Mouse (Mus musculus): ENCODE measurements around the gene Gatb. TPM values are rescaled to one million over a fixed set of nuclear protein-coding genes. Genes with fewer than 3 reads are reported as not detected.

Gatb gene
- polyA plus RNA-seq, 1 experiment from 2014 or later = 20.6 TPM

DNA sequence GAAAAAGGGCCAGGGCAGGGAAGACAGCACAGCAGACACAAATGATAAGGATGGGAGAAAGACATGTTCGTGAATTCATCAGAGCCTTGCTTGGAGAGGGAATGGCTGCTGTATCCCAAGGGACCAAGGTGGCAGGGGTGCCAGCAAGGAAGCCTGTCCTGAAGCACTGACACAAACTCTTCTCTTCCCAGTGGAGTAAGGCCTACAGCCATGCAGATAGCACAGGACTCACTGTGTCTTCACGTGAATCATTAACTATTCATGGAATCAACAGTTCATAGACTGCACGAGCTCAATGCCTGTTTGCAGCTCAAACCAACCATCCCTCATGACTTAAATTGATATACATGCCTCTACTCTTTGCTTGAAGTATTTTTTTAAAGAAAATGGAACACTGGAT, 104.0 kb downstream of the Gatb start:
- no peak for DNase-seq (ENCODE audit: low spot score)
- Histone ChIP-seq H3K27ac (replicated peaks; ENCODE audit: low read depth, low read length) (no peak overlapping the region), H3K9me3 (ENCODE audit: control insufficient read depth, low read length) (no peaks in the 10 kb centered on the region), H3K4me3 (ENCODE audit: low read depth, low read length) (no peak overlapping the region), H3K36me3 (ENCODE audit: control insufficient read depth, insufficient read depth, low read length) (no peaks in the 10 kb centered on the region), H3K4me1 (ENCODE audit: control insufficient read depth, insufficient read depth, low read length) (no peaks in the 10 kb centered on the region), H3K27me3 (replicated peaks; ENCODE audit: control insufficient read depth, insufficient read depth, low read length) (no peaks in the 10 kb centered on the region), H3K9ac (ENCODE audit: low read depth, low read length) (no peak overlapping the region), H3K4me2 (ENCODE audit: low read depth, low read length) (no peak overlapping the region)
- WGBS = 74% methylated on average over 3 of the region's 3 CpGs
- ATAC-seq (ENCODE audit: low read depth) = no peak

DNA sequence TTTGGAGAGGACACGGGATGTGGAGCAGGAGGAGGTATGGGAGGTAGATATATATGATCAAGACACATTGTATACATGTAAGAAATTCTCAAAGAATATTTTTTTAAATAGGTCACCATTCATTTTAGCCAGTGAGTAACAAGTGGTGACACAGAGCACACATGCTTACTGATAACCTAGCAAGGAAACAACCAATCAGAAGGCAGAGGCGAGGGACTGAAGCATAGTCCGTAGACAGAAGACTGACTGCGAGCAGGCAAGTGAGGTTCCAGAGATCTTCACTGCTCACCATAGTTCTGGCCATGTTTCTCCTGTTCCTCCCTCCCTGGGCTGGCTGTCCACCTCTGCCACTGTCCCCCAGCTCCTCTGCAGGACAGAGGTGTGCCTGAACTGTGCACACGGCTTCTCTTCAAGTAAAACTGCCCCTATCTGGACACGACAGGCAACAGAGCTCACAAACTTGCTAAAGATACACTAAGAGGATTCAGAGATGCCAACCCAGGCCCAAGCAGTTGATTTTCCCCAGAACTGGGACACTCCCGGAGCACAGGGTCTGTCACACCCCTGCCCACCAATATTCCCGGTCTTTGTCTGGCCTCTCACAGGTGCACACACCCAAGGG, 105.5 kb downstream of the Gatb start:
- H3K4me2 ChIP-seq (ENCODE audit: low read depth, low read length) = no peak overlapping the region
- 85% methylated on average over 8 of the region's 8 CpGs for WGBS
- no peak overlapping the region for H3K27ac ChIP-seq (replicated peaks; ENCODE audit: low read depth, low read length)
- no peak overlapping the region for H3K9ac ChIP-seq (ENCODE audit: low read depth, low read length)
- no peaks in the 10 kb centered on the region for H3K27me3 ChIP-seq (replicated peaks; ENCODE audit: control insufficient read depth, insufficient read depth, low read length)
- no peaks in the 10 kb centered on the region for H3K4me1 ChIP-seq (ENCODE audit: control insufficient read depth, insufficient read depth, low read length)
- H3K9me3 ChIP-seq (ENCODE audit: control insufficient read depth, low read length) = no peaks in the 10 kb centered on the region
- no peaks in the 10 kb centered on the region for H3K36me3 ChIP-seq (ENCODE audit: control insufficient read depth, insufficient read depth, low read length)
- no peak for DNase-seq (ENCODE audit: low spot score)
- ATAC-seq (ENCODE audit: low read depth) = no peak
- no peak overlapping the region for H3K4me3 ChIP-seq (ENCODE audit: low read depth, low read length)

DNA sequence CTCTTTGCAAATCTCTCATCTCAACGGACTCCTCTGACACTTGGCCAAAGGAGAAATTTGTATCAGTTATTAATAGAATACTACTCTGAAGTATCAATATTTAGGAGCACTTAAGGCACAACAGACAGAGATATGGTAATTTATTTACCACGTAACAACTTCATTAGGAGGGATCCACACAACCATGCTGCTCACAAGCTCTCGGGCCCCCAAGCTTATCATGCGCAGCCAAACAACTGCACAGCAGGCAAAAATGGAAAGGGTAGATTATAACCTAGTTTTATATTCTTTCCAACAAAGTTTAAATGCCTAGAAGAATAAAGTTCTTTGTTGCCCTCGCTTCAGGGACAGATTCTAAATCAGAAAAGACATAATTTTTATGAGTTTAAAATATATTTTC, 106.0 kb downstream of the Gatb start:
- Histone ChIP-seq H3K9me3 (ENCODE audit: control insufficient read depth, low read length) (no peaks in the 10 kb centered on the region), H3K9ac (ENCODE audit: low read depth, low read length) (no peak overlapping the region), H3K27ac (replicated peaks; ENCODE audit: low read depth, low read length) (no peak overlapping the region), H3K36me3 (ENCODE audit: control insufficient read depth, insufficient read depth, low read length) (no peaks in the 10 kb centered on the region), H3K27me3 (replicated peaks; ENCODE audit: control insufficient read depth, insufficient read depth, low read length) (no peaks in the 10 kb centered on the region), H3K4me1 (ENCODE audit: control insufficient read depth, insufficient read depth, low read length) (no peaks in the 10 kb centered on the region), H3K4me3 (ENCODE audit: low read depth, low read length) (no peak overlapping the region), H3K4me2 (ENCODE audit: low read depth, low read length) (no peak overlapping the region)
- WGBS = 89% methylated on average over 5 of the region's 5 CpGs
- DNase-seq (ENCODE audit: low spot score) (no peak), ATAC-seq (ENCODE audit: low read depth) (no peak)

DNA sequence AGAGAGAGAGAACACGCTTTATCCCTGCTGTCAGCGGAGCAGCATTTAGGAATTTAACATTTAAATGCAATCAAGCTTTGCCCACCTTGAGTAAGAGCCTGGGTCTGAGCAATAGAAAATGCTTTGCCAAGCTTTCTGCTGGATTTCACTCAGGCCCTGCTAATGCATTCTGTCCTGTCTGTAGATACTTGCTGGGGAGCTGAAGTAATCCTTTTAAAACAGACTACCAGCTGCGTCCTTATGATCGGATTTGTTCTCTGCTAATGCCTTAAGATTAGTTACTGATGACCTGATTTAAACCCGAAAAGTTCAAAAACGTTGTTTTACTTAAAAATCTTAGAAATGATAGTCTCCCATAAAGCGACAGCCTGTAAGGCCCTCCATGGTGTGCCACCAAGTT, 107.2 kb downstream of the Gatb start:
- no peak overlapping the region for H3K4me2 ChIP-seq (ENCODE audit: low read depth, low read length)
- no peak overlapping the region for H3K27ac ChIP-seq (replicated peaks; ENCODE audit: low read depth, low read length)
- 73% methylated on average over 7 of the region's 7 CpGs for WGBS
- no peaks in the 10 kb centered on the region for H3K9me3 ChIP-seq (ENCODE audit: control insufficient read depth, low read length)
- H3K27me3 ChIP-seq (replicated peaks; ENCODE audit: control insufficient read depth, insufficient read depth, low read length) = no peaks in the 10 kb centered on the region
- no peak overlapping the region for H3K4me3 ChIP-seq (ENCODE audit: low read depth, low read length)
- H3K4me1 ChIP-seq (ENCODE audit: control insufficient read depth, insufficient read depth, low read length) = no peaks in the 10 kb centered on the region
- ATAC-seq (ENCODE audit: low read depth) = no peak
- DNase-seq (ENCODE audit: low spot score) = no peak
- no peaks in the 10 kb centered on the region for H3K36me3 ChIP-seq (ENCODE audit: control insufficient read depth, insufficient read depth, low read length)
- H3K9ac ChIP-seq (ENCODE audit: low read depth, low read length) = no peak overlapping the region

DNA sequence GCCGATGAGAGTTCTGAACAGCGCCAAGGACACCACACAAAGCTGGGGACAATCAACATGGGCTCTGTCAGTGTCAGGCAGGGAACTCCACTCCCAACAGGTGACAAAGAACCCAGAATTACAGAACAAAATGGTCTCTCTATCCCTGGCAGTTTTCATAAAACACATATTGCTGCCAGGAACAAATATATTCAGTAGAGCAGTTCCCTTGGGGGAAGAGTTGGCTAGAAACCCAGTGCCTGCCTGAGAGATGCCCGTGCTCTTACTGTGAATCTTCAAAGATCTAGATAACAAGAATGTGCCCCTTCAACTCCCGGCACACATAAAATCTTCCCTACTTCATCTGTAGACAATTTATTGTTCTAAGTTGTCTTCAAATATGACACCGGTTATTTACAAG, 109.7 kb downstream of the Gatb start:
- no peak for ATAC-seq (ENCODE audit: low read depth)
- Histone ChIP-seq H3K4me3 (ENCODE audit: low read depth, low read length) (no peak overlapping the region), H3K36me3 (ENCODE audit: control insufficient read depth, insufficient read depth, low read length) (no peaks in the 10 kb centered on the region), H3K4me2 (ENCODE audit: low read depth, low read length) (no peak overlapping the region), H3K27me3 (replicated peaks; ENCODE audit: control insufficient read depth, insufficient read depth, low read length) (no peaks in the 10 kb centered on the region), H3K9me3 (ENCODE audit: control insufficient read depth, low read length) (no peaks in the 10 kb centered on the region), H3K9ac (ENCODE audit: low read depth, low read length) (no peak overlapping the region), H3K4me1 (ENCODE audit: control insufficient read depth, insufficient read depth, low read length) (no peaks in the 10 kb centered on the region), H3K27ac (replicated peaks; ENCODE audit: low read depth, low read length) (no peak overlapping the region)
- WGBS = 81% methylated on average over 5 of the region's 5 CpGs
- DNase-seq (ENCODE audit: low spot score) = no peak

DNA sequence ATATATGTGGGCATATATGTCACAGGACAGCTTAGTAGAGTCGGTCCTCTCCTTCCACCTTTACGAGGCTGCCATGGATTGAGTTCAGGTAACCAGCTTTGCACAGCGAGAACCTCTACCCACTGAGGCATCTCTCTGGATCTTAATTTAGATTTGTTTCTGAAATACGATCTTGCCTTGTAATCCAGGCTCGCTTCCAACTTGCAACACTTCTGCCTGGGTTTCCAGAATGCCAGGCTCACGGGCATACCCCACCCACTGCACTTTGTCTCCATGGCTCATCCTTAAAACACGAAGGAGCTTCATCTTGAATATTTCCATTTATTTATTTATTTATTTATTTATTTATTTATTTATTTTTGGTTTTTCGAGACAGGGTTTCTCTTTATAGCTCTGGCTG, 111.4 kb downstream of the Gatb start:
- Histone ChIP-seq H3K27ac (replicated peaks; ENCODE audit: low read depth, low read length) (no peak overlapping the region), H3K9ac (ENCODE audit: low read depth, low read length) (no peak overlapping the region), H3K4me2 (ENCODE audit: low read depth, low read length) (no peak overlapping the region), H3K4me1 (ENCODE audit: control insufficient read depth, insufficient read depth, low read length) (no peaks in the 10 kb centered on the region), H3K27me3 (replicated peaks; ENCODE audit: control insufficient read depth, insufficient read depth, low read length) (no peaks in the 10 kb centered on the region), H3K36me3 (ENCODE audit: control insufficient read depth, insufficient read depth, low read length) (no peaks in the 10 kb centered on the region), H3K4me3 (ENCODE audit: low read depth, low read length) (no peak overlapping the region), H3K9me3 (ENCODE audit: control insufficient read depth, low read length) (no peaks in the 10 kb centered on the region)
- DNase-seq (ENCODE audit: low spot score) = no peak
- no peak for ATAC-seq (ENCODE audit: low read depth)
- 82% methylated on average over 8 of the region's 8 CpGs for WGBS

DNA sequence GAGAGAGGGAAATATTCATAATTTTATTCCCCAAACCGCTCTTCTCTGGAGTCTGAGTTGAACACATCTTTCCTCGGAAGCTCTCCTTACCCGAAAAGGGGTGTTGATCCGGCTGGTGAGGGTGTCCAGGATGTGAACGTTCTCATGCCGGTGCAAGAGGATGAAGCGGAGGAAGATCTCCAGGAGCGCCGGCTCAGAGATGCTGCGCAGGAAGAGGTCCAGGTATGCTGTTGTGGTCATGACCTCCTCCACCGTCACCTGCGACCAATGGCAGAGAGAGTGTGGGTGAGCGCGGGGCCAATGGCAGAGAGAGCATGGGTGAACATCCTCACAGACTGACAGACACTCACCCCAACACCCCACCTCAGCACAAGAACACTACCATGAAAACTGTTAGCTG, 114.4 kb downstream of the Gatb start:
- Histone ChIP-seq H3K27me3 (replicated peaks; ENCODE audit: control insufficient read depth, insufficient read depth, low read length) (no peaks in the 10 kb centered on the region), H3K4me1 (ENCODE audit: control insufficient read depth, insufficient read depth, low read length) (no peaks in the 10 kb centered on the region), H3K4me3 (ENCODE audit: low read depth, low read length) (no peak overlapping the region), H3K9me3 (ENCODE audit: control insufficient read depth, low read length) (no peaks in the 10 kb centered on the region), H3K9ac (ENCODE audit: low read depth, low read length) (no peak overlapping the region), H3K27ac (replicated peaks; ENCODE audit: low read depth, low read length) (no peak overlapping the region), H3K36me3 (ENCODE audit: control insufficient read depth, insufficient read depth, low read length) (no peaks in the 10 kb centered on the region), H3K4me2 (ENCODE audit: low read depth, low read length) (no peak overlapping the region)
- WGBS = 91% methylated on average over 14 of the region's 14 CpGs
- no peak for DNase-seq (ENCODE audit: low spot score)
- no peak for ATAC-seq (ENCODE audit: low read depth)

DNA sequence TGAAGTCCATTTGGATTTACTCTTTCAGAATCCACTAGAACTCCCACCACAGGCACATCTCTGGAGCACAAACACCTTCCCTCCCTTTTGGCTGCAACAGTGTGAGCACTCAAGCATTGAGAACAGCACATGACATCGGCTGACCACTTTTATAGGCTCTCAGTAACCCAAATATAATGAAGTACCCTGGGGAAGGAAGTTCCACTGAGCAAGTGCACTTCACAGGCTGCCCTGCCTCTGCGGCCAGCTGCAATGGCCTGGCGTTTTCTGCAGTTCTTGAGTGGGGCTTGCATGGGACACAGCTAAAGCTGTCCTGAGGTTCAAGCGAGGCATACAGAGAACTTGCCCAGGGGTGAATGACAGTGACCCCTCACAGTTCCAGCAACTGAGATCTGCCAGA, 117.2 kb downstream of the Gatb start:
- WGBS = 72% methylated on average over 4 of the region's 4 CpGs
- H3K9me3 ChIP-seq (ENCODE audit: control insufficient read depth, low read length) = no peaks in the 10 kb centered on the region

DNA sequence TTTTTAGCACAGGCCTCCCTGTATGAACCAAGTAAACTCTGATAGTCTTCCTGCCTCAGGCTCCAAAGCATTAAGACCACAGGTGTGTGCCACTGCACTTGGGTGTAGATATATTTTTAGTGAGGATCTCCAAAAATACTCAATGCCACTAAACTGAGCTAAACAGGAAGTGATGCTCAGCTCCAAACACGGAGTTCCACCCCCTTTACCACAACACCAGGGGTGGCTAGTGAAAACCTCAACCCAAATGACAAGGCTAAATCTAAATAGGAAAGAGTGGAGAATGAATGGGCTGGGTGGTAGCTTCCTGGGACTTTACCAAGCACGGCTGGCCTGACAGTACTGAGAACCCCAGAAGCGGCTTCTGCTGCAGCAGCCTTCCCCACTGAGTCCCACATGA, 119.1 kb downstream of the Gatb start:
- WGBS = 31% methylated on average over 3 of the region's 3 CpGs
- H3K9ac ChIP-seq (ENCODE audit: low read depth, low read length) = no peak overlapping the region
- ATAC-seq (ENCODE audit: low read depth) (no peak; the same call in 1 of the 2 replicates), DNase-seq (ENCODE audit: low spot score) (peak; percentile 10)
- no peak overlapping the region for H3K4me2 ChIP-seq (ENCODE audit: low read depth, low read length)
- no peaks in the 10 kb centered on the region for H3K4me1 ChIP-seq (ENCODE audit: control insufficient read depth, insufficient read depth, low read length)
- H3K4me3 ChIP-seq (ENCODE audit: low read depth, low read length) = no peak overlapping the region
- no peaks in the 10 kb centered on the region for H3K27me3 ChIP-seq (replicated peaks; ENCODE audit: control insufficient read depth, insufficient read depth, low read length)
- no peak overlapping the region for H3K27ac ChIP-seq (replicated peaks; ENCODE audit: low read depth, low read length)
- no peaks in the 10 kb centered on the region for H3K36me3 ChIP-seq (ENCODE audit: control insufficient read depth, insufficient read depth, low read length)
- H3K9me3 ChIP-seq (ENCODE audit: control insufficient read depth, low read length) = no peaks in the 10 kb centered on the region

More for the DNA sequence above, 117.2 kb downstream of the Gatb start:
- Histone ChIP-seq H3K4me1 (ENCODE audit: control insufficient read depth, insufficient read depth, low read length) (no peaks in the 10 kb centered on the region), H3K4me2 (ENCODE audit: low read depth, low read length) (no peak overlapping the region), H3K27ac (replicated peaks; ENCODE audit: low read depth, low read length) (no peak overlapping the region), H3K9ac (ENCODE audit: low read depth, low read length) (no peak overlapping the region), H3K36me3 (ENCODE audit: control insufficient read depth, insufficient read depth, low read length) (no peaks in the 10 kb centered on the region), H3K4me3 (ENCODE audit: low read depth, low read length) (no peak overlapping the region), H3K27me3 (replicated peaks; ENCODE audit: control insufficient read depth, insufficient read depth, low read length) (no peaks in the 10 kb centered on the region)
- no peak for DNase-seq (ENCODE audit: low spot score)
- no peak for ATAC-seq (ENCODE audit: low read depth)

All from embryonic facial prominence, embryonic 14.5 days (tissue).